14 mouse cellular contexts compared by ENCODE assay signal in the genomic region with DNA sequence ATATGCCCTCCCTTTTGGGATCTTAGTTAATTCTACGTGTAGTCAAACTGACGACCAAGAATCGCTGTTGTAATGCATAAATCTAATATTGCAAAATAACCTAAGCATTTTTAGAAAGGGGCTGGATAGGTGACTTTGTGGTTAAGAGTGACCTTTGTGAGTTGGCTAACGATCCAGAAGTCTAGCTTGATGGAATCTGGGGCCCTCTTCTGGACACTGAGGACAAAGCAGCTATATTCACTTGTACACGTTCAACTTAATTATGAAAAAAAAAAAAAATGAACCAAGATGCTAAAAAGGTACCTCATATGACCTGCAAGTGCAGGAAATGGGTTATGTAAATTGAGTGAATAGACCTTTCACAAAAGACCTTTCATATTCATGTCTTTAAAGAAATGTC.
DNase-seq lines count a peak whose midpoint lies in the region; ATAC-seq and TF ChIP-seq lines count a peak whose summit lies in the region.
"Had no signal": no experiment of that assay in that cellular context is flagged by ENCODE, and none has a peak within 500 bp of the region (broad histone marks: within the 10 kb centered on the region; RNA-seq: fewer than 3 reads in every experiment).

No protein-coding gene starts in this region.

- intact Hi-C loops in gastrocnemius, adult 2 months (cut with DNase I): no loop called here
- intact Hi-C loops in gastrocnemius, postnatal 36 days (cut with DNase I): no loop called here
- intact Hi-C loops in heart, postnatal 36 days (cut with DNase I): no loop called here

- no peaks in the 10 kb centered on the region for H3K4me1 ChIP-seq in midbrain, embryonic 14.5 days (ENCODE audit: control insufficient read depth, insufficient read depth, low read length)
- H3K4me1 ChIP-seq in midbrain, embryonic 15.5 days: no peaks in the 10 kb centered on the region
- H3K4me1 ChIP-seq: embryonic facial prominence, embryonic 13.5 days; kidney, embryonic 15.5 days had no signal

- H3K27ac ChIP-seq in gastrocnemius, adult 2 months: no peak overlapping the region
- H3K27ac ChIP-seq in midbrain, embryonic 14.5 days (replicated peaks; ENCODE audit: low read depth, low read length): no peak overlapping the region
- H3K27ac ChIP-seq in midbrain, embryonic 15.5 days: no peak overlapping the region
- H3K27ac ChIP-seq: embryonic facial prominence, embryonic 13.5 days; kidney, embryonic 15.5 days; liver, embryonic 14.5 days had no signal

- H3K9ac ChIP-seq in midbrain, embryonic 14.5 days (replicated peaks; ENCODE audit: low read length): no peak overlapping the region
- no peak overlapping the region for H3K9ac ChIP-seq in midbrain, embryonic 15.5 days
- H3K9ac ChIP-seq: embryonic facial prominence, embryonic 13.5 days; kidney, embryonic 15.5 days; liver, embryonic 14.5 days had no signal

- H3K27me3 ChIP-seq in midbrain, embryonic 14.5 days (ENCODE audit: control insufficient read depth, insufficient read depth, low read length): no peaks in the 10 kb centered on the region
- no peaks in the 10 kb centered on the region for H3K27me3 ChIP-seq in midbrain, embryonic 15.5 days (replicated peaks)
- H3K27me3 ChIP-seq: embryonic facial prominence, embryonic 13.5 days; kidney, embryonic 15.5 days had no signal

- no peak overlapping the region for H3K4me2 ChIP-seq in midbrain, embryonic 14.5 days (ENCODE audit: low read length)
- no peak overlapping the region for H3K4me2 ChIP-seq in midbrain, embryonic 15.5 days
- H3K4me2 ChIP-seq: embryonic facial prominence, embryonic 13.5 days; kidney, embryonic 15.5 days had no signal

- WGBS in midbrain, embryonic 14.5 days: 79% methylated on average over 5 of the region's 5 CpGs
- WGBS in midbrain, embryonic 15.5 days: 87% methylated on average over 5 of the region's 5 CpGs

- no peak for DNase-seq in gastrocnemius, adult 2 months
- no peak for DNase-seq in gastrocnemius, postnatal 36 days
- peak; percentile 4 for DNase-seq in midbrain, embryonic 14.5 days
- peak; percentile 9 for DNase-seq in ZHBTc4 (ENCODE audit: low read depth, low spot score)
- peak; percentile 13 for DNase-seq in telencephalon, adult 2 months (ENCODE audit: low read depth, low spot score)
- no peak for DNase-seq in heart, postnatal 36 days
- DNase-seq: adrenal gland, postnatal 25 days; heart, postnatal 14 days; lung, postnatal 4 days; right cerebral cortex, adult 18-20 months had no signal

- ATAC-seq in midbrain, embryonic 14.5 days (ENCODE audit: low FRiP score, low TSS enrichment): no peak
- no peak for ATAC-seq in midbrain, embryonic 15.5 days (replicated peaks)

- H3K4me3 ChIP-seq in gastrocnemius, adult 2 months: no peak overlapping the region
- no peak overlapping the region for H3K4me3 ChIP-seq in midbrain, embryonic 14.5 days (replicated peaks; ENCODE audit: low read depth, low read length)
- no peak overlapping the region for H3K4me3 ChIP-seq in midbrain, embryonic 15.5 days
- H3K4me3 ChIP-seq: embryonic facial prominence, embryonic 13.5 days; kidney, embryonic 15.5 days had no signal

- H3K36me3 ChIP-seq in midbrain, embryonic 14.5 days (ENCODE audit: control insufficient read depth, insufficient read depth, low read length): no peaks in the 10 kb centered on the region
- no peaks in the 10 kb centered on the region for H3K36me3 ChIP-seq in midbrain, embryonic 15.5 days (replicated peaks)
- H3K36me3 ChIP-seq: embryonic facial prominence, embryonic 13.5 days; kidney, embryonic 15.5 days had no signal

- TF ChIP-seq CTCF in gastrocnemius, adult 2 months (IDR thresholded peaks at IDR 0.05): peak; percentile 47

- H3K9me3 ChIP-seq in midbrain, embryonic 14.5 days (ENCODE audit: control insufficient read depth, low read length): 0 out of 2 replicates have a peak, but pooled peaks cover 4% of the 10 kb centered on the region
- H3K9me3 ChIP-seq in midbrain, embryonic 15.5 days: no peaks in the 10 kb centered on the region
- H3K9me3 ChIP-seq: embryonic facial prominence, embryonic 13.5 days; kidney, embryonic 15.5 days had no signal

Comparison
In these comparisons a context has a peak if more than half of its experiments do, and no peak if none do; other contexts are left out.
1. DNase-seq: peak in midbrain, embryonic 14.5 days (single experiment), ZHBTc4 (single experiment) and telencephalon, adult 2 months (single experiment); none in gastrocnemius, adult 2 months (single experiment), gastrocnemius, postnatal 36 days (0 of 2) and heart, postnatal 36 days (0 of 2).